Mouse (Mus musculus) heart, embryonic 11.5 days (tissue): ENCODE measurements around the gene Zbtb9. TPM values are rescaled to one million over a fixed set of nuclear protein-coding genes. Genes with fewer than 3 reads are reported as not detected.

Experiments
- ATAC-seq: fragments of 200-750 bp; cut with Nextera tagmentation; replicated peaks from 2 replicates; pipeline ENCODE4 v1.8.0; 2017; ENCODE audit warnings: moderate library complexity; ENCODE audit not compliant: insufficient number of reproducible peaks, low FRiP score, low TSS enrichment
- H3K27ac ChIP-seq: fragments of 300-500 bp; sonication (generic); 2 replicates; pipeline ENCODE4 v1.5.1; 2014; ENCODE audit warnings: mild to moderate bottlenecking, low read depth, low read length
- H3K27me3 ChIP-seq: fragments of 300-500 bp; sonication (generic); 2 replicates; pipeline ENCODE4 v1.6.1; 2014; ENCODE audit warnings: mild to moderate bottlenecking, low read length, mixed read lengths; ENCODE audit not compliant: control insufficient read depth, insufficient read depth
- H3K36me3 ChIP-seq: fragments of 300-500 bp; sonication (generic); 2 replicates; pipeline ENCODE4 v1.6.1; 2014; ENCODE audit warnings: mild to moderate bottlenecking, low read length, moderate library complexity, mixed read lengths; ENCODE audit not compliant: control insufficient read depth, insufficient read depth
- H3K4me1 ChIP-seq: fragments of 300-500 bp; sonication (generic); 2 replicates; pipeline ENCODE4 v1.6.1; 2014; ENCODE audit warnings: low read length; ENCODE audit not compliant: control insufficient read depth, insufficient read depth
- H3K4me2 ChIP-seq: fragments of 300-500 bp; sonication (generic); 2 replicates; pipeline ENCODE4 v1.6.1; 2014; ENCODE audit warnings: mild to moderate bottlenecking, moderate library complexity
- H3K4me3 ChIP-seq: fragments of 300-500 bp; sonication (generic); 2 replicates; pipeline ENCODE4 v1.5.1; 2014; ENCODE audit warnings: low read depth, low read length
- H3K9ac ChIP-seq: fragments of 300-500 bp; sonication (generic); 2 replicates; pipeline ENCODE4 v1.6.1; 2014; ENCODE audit warnings: mild to moderate bottlenecking, low read depth, low read length, moderate library complexity
- H3K9me3 ChIP-seq: fragments of 300-500 bp; sonication (generic); replicated peaks from 2 replicates; pipeline ENCODE4 v1.6.1; 2016; ENCODE audit warnings: low read length; ENCODE audit not compliant: control insufficient read depth
- WGBS: fragments of 180-500 bp; shearing (Covaris S2); extraction: QIAGEN DNeasy Blood & Tissue Kit; methylation state at CpG from one replicate; pipeline ENCODE4 v1.1.7; 2014; ENCODE audit not compliant: insufficient replicate concordance; 5-methylcytosine and 5-hydroxymethylcytosine counted together
- polyA plus RNA-seq: library from polyadenylated mRNA; unstranded; fragments of >200 nt; fragmentation: Nextera tagmentation; extraction: Ambion mirVana; gene quantifications from 2 replicates; pipeline ENCODE4 v1.2.1, GENCODE M21; 2014

Gene Zbtb9
- polyA plus RNA-seq, 1 experiment from 2014 or later = 6.8 TPM

- WGBS = 85% methylated on average over 15 of the region's 15 CpGs
- H3K27me3 ChIP-seq = no peaks in the 10 kb centered on the region
- no peak overlapping the region for H3K4me2 ChIP-seq
- no peaks in the 10 kb centered on the region for H3K9me3 ChIP-seq
- H3K36me3 ChIP-seq = peaks cover 9% of the 10 kb centered on the region
- H3K27ac ChIP-seq = no peak overlapping the region
- H3K4me3 ChIP-seq = no peak overlapping the region
- H3K9ac ChIP-seq = no peak overlapping the region
- ATAC-seq = no peak
- H3K4me1 ChIP-seq = peaks cover 34% of the 10 kb centered on the region
Observed at GRCm38 (mm10) chr17:26936921-26937695, 35.9 kb upstream of the Zbtb9 start.

- H3K36me3 ChIP-seq = peaks cover 9% of the 10 kb centered on the region
- no peaks in the 10 kb centered on the region for H3K27me3 ChIP-seq
- peaks cover 31% of the 10 kb centered on the region for H3K4me1 ChIP-seq
- WGBS = 55% methylated on average over 16 of the region's 16 CpGs
- H3K9me3 ChIP-seq = no peaks in the 10 kb centered on the region
- ATAC-seq = no peak
- peak overlapping the region; percentile 85 for H3K9ac ChIP-seq
- H3K4me2 ChIP-seq = peak overlapping the region; percentile 99
- H3K4me3 ChIP-seq = peak overlapping the region; percentile 67
- H3K27ac ChIP-seq = peak overlapping the region; percentile 96; the same call in 1 of the 2 replicates
Observed at GRCm38 (mm10) chr17:26937883-26938695, 34.9 kb upstream of the Zbtb9 start.

DNA sequence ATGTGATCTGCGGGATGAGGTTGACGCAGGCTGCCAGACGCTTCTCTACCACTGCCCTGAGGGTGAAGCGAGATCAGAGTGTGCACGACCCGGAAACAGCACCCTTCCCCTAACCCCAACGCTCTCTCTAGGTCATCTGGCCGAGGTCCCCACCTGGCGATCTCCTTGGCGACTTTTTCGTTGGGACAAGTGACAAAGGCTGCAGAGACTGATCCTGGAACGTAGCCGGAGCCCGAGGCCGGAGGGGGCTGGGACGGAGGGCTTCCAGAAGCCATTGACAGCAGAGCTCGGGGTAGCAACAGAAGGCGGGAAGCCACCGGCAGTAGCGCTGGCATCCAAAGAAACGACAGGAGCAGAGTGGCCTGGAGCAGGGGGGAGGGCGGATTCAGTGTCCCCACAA is 34.2 kb upstream of the Zbtb9 start:
- Histone ChIP-seq H3K4me3 (peak overlapping the region; percentile 67), H3K27ac (peak overlapping the region; percentile 96), H3K9ac (peak overlapping the region; percentile 85), H3K4me2 (peak overlapping the region; percentile 99), H3K36me3 (peaks cover 9% of the 10 kb centered on the region), H3K9me3 (no peaks in the 10 kb centered on the region), H3K27me3 (no peaks in the 10 kb centered on the region), H3K4me1 (peaks cover 30% of the 10 kb centered on the region)
- ATAC-seq = no peak
- WGBS = 0% methylated on average over 22 of the region's 22 CpGs

DNA sequence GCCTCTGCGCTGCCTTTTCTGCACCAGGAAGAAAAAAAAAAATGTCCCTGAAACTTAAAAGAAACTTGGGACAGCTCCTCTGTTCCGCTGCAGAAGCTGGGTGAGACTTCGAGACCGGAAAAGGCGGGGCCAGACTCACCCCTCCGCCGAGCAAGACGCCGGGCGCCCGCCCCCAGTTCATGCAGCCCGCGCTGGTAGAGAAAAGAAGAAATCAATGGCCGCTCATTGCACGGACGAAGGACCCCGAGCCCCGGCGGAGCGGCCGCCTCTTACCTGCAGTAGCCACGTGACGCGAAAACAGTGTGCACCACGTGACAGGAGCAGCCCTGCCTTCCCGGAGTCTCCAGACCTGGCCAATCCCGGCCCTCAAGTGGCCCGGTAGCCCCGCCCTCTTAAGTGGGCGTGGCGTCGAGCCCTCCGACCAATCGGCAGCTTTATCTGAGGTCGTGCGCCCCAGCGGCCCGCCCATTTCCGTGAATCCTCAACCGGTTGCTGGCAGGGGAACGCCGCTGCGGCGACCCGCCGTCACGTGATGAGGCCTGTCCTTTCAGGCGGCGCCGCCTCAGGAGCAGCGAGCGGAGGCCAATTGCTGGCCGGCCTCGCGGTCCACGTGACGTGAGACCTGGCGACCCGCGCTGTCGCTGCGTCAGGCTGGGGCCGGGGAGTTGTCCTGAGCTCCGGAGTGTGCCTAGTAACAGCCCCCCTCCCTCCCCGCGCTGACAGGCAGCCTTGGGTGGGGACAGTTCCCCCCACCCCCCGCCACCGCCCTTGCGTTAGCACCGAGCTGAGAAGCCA is 33.6 kb upstream of the Zbtb9 start, which contains the start of gene Cuta:
Gene Cuta, minus strand, starts transcription at position 392 of the 795 bp plus-strand sequence.
- peak within 1 kb of the TSS; percentile 96 for H3K27ac ChIP-seq
- H3K9ac ChIP-seq = peak within 1 kb of the TSS; percentile 85
- peak; percentile 91 for ATAC-seq
- H3K36me3 ChIP-seq = peaks cover 9% of the 10 kb centered on the region
- H3K27me3 ChIP-seq = no peaks in the 10 kb centered on the region
- peaks cover 24% of the 10 kb centered on the region for H3K4me1 ChIP-seq
- WGBS = under 1% methylated on average over 68 of the region's 70 CpGs
- no peaks in the 10 kb centered on the region for H3K9me3 ChIP-seq
- peak within 1 kb of the TSS; percentile 99 for H3K4me2 ChIP-seq
- H3K4me3 ChIP-seq = peak within 1 kb of the TSS; percentile 67

DNA sequence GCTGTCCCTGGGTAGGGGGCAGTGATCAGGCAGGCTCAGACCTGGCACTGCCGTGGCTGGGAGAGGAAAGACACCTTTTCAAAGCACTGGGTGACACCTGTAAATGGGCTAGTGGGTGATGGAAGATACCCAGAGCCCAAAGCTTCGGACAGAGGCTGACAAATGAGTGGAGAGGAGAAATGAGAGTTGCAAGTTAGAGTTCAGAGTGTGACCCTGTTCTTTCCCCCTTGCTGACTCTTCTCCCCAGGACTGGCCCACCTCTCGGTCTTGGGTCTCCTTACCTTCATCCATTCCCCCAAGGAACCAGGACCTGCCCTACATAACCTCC is 33.0 kb upstream of the Zbtb9 start:
- Histone ChIP-seq H3K27ac (peak overlapping the region; percentile 96), H3K4me1 (peaks cover 24% of the 10 kb centered on the region), H3K36me3 (peaks cover 5% of the 10 kb centered on the region), H3K9ac (peak overlapping the region; percentile 84), H3K4me3 (peak overlapping the region; percentile 67), H3K27me3 (no peaks in the 10 kb centered on the region), H3K9me3 (no peaks in the 10 kb centered on the region), H3K4me2 (peak overlapping the region; percentile 99)
- no peak for ATAC-seq
- 7% methylated on average over 3 of the region's 3 CpGs for WGBS

GRCm38 (mm10) chr17:26941031-26941789 is 31.8 kb upstream of the Zbtb9 start, which contains the start of gene Syngap1:
TSS of gene Syngap1 (plus strand) at chr17:26941253.
- Histone ChIP-seq H3K4me3 (peak within 1 kb of the TSS; percentile 67), H3K9ac (peak within 1 kb of the TSS; percentile 84), H3K4me2 (peak within 1 kb of the TSS; percentile 99), H3K27ac (peak within 1 kb of the TSS; percentile 96), H3K36me3 (peaks cover 3% of the 10 kb centered on the region), H3K9me3 (no peaks in the 10 kb centered on the region), H3K27me3 (no peaks in the 10 kb centered on the region), H3K4me1 (peaks cover 32% of the 10 kb centered on the region)
- 4% methylated on average over 23 of the region's 24 CpGs for WGBS
- ATAC-seq = no peak

DNA sequence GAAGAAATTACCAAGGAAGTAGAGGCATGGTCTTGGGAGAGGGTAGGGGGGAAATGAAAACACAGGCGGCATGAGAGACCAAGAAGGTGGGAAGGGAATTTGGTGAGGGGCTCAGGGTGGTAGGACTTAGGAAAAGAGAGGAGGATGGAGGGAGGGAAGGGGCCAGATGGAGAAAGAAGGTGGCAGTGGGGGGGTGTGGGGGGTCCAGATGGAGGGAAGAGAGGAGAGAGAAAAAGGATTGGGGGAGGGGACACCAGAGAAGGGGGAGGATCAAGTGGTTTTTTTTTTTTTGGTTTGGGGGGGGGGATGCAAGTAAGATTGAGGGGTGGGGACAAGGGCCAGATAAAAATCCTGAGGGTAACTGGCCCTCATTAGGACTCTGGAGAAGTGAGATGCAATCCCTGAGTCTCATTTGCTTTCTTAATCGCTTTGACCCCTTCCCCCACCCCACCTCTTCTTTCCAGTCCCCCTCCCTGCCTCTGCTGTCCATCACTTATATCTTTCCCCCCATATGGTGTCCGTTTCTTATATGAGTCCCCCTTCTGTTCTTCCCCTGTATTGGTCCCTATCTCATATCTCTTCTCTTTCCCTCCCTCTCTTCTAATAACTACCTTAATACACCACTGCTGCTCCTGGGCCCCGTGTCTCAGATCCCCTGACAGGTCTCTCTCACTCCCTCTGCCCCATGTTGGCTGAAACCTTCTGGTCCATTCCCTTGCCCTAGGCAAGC is 31.0 kb upstream of the Zbtb9 start:
- Histone ChIP-seq H3K4me1 (peaks cover 37% of the 10 kb centered on the region), H3K27ac (no peak overlapping the region), H3K9ac (peak overlapping the region; percentile 71), H3K27me3 (no peaks in the 10 kb centered on the region), H3K4me2 (peak overlapping the region; percentile 99), H3K36me3 (no peaks in the 10 kb centered on the region; the same call in none of the 2 replicates), H3K4me3 (peak overlapping the region; percentile 59), H3K9me3 (no peaks in the 10 kb centered on the region)
- no peak for ATAC-seq
- WGBS = 9% methylated on average over 4 of the region's 4 CpGs
